Mouse (Mus musculus) bone marrow macrophage, adult 2 months (primary cell): ENCODE data around the gene Cpox. TPM values are rescaled to one million over a fixed set of nuclear protein-coding genes. Genes with fewer than 3 reads are reported as not detected.

Experiments
- H3K27ac ChIP-seq: 2 replicates; pipeline ENCODE4 v1.5.1; 2012; ENCODE audit warnings: low read depth, low read length; ENCODE audit not compliant: insufficient read depth
- H3K4me1 ChIP-seq: 2 replicates; pipeline ENCODE4 v1.6.1; 2012; ENCODE audit warnings: low read length; ENCODE audit not compliant: control insufficient read depth, insufficient read depth
- H3K4me3 ChIP-seq: 2 replicates; pipeline ENCODE4 v1.5.1; 2012; ENCODE audit warnings: mild to moderate bottlenecking, low read length, moderate library complexity; ENCODE audit not compliant: insufficient read depth
- CTCF ChIP-seq: IDR thresholded peaks from 2 replicates; pipeline ENCODE4 v1.5.1; 2012; ENCODE audit warnings: low read depth, mild to moderate bottlenecking, low read length, moderate library complexity
- POLR2A ChIP-seq: IDR thresholded peaks from 2 replicates; pipeline ENCODE4 v1.6.1; 2012; ENCODE audit warnings: mild to moderate bottlenecking, low read depth, low read length, borderline replicate concordance
- polyA plus RNA-seq: library from polyadenylated mRNA; stranded (reverse); fragments of >200 nt; gene quantifications from 2 replicates; pipeline ENCODE4 v1.2.4, GENCODE M21; 2012; ENCODE audit not compliant: missing spikeins, insufficient read depth, insufficient read length

The Cpox gene
- polyA plus RNA-seq, 1 experiment, result 14.9 TPM

DNA sequence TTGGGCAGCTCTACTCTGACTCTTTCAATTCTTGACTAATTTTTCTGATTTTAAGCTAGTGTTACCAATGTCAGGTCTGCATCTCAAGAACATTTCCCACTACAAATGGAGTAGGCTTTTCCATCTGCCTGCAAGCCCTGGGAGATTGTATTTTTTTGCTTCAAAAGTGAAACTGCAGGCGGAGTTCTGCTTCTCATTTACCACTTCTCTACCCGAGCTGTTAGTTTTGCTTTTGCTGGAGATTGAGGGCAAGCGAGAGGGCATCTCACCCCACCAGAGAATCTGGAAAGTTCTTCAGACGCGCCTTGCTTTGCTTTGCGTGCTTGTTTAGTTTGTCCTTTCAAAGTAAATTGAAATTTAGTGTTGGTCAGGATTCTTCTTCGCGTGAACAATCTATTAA lies 42.1 kb downstream of the Cpox start:
- H3K4me3 ChIP-seq, result peak overlapping the region; percentile 38
- TF ChIP-seq CTCF (no peak), POLR2A (no peak)
- peak overlapping the region; percentile 36; the same call in 1 of the 2 replicates for H3K27ac ChIP-seq
- H3K4me1 ChIP-seq, result 0 out of 2 replicates have a peak, but pooled peaks cover 2% of the 10 kb centered on the region

DNA sequence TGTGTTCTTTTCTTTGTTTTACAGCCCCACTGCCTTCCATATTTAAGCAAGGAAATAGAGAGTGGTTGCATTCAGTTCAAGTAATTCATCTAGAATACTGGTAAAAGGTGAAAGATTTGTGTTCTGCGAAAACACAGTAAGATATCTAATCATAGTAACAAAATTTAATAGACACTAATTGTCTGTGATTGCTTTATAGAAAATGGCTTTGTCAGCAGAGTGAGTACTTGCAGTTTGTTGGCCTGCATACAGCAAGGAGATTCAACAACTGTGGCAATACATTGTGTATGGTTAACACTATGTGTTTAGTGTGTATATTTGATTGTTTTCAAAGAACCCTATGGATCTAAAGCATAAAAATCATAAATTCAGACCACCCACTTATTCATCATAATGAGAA lies 43.0 kb downstream of the Cpox start:
- no peak overlapping the region for H3K4me3 ChIP-seq
- no peak overlapping the region for H3K27ac ChIP-seq
- H3K4me1 ChIP-seq, result 0 out of 2 replicates have a peak, but pooled peaks cover 2% of the 10 kb centered on the region
- TF ChIP-seq CTCF (no peak), POLR2A (no peak)

DNA sequence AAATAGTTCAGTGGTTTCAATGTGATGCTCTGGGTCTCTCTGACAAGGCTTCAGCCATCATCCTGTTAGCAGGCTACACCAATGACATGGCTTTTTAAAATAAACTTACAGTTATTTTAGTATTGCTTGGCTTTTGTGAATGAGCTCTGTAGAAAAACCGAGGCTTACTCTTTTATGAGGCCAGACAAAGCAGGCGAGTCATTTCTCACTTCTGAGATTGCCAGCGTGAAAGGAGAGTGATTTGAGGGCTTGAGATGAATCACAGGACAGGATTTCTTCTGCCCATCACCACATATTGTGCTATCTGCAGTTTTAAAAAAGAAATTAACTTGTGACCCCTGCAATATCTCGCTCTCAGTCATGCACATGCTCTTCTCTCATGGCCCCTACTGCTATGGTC lies 44.9 kb downstream of the Cpox start:
- no peak for TF ChIP-seq CTCF
- no peak for TF ChIP-seq POLR2A
- H3K4me1 ChIP-seq, result 0 out of 2 replicates have a peak, but pooled peaks cover 2% of the 10 kb centered on the region
- no peak overlapping the region for H3K4me3 ChIP-seq
- H3K27ac ChIP-seq, result no peak overlapping the region

DNA sequence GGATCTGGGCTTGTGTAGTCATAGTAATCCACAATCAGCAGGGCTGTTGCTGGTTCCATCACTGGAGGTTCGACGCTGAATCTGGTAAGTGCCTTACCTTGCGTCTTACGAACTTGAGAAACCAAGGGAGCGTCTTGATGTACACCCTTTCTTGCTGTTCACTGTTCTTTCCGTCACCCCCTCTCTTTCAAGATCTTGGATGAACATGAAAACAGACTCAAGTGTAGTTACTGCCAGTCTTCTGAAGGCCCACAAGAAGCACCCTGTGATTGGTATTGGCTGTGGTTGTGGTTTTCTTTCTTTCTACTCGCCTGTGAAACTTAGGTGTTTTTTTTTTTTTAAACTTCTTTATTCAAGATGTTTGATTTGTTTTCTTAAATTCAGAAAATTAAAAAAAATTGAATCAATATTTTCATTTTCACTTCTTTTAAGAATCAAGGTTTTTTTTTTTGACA lies 48.6 kb downstream of the Cpox start, which contains the start of gene Gpr15:
Gpr15 (minus strand) TSS at position 405 of the 455 bp plus-strand sequence.
- no peak within 1 kb of the TSS for H3K27ac ChIP-seq
- no peak for TF ChIP-seq POLR2A
- no peak for TF ChIP-seq CTCF
- H3K4me1 ChIP-seq, result no peaks in the 10 kb centered on the region
- H3K4me3 ChIP-seq, result no peak within 1 kb of the TSS

DNA sequence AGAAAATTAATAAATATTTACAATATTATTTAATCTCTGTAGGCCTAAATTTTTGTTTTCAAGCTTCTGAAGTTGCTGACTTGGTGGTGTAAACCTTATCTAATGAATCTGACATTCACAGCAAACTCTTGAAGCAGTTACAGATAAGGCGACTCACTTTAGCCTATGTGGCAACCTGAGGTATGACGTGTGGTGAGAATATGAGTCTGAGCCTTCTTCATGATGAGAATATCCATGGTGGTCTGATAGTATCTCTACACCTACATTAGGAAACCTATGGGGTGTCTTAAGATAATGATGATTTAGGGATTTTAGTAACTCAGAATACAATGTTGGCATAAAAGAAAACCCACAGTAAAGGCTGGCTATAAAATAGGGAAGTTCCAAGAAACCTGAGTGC lies 52.2 kb downstream of the Cpox start:
- TF ChIP-seq POLR2A, result no peak
- no peak for TF ChIP-seq CTCF
- Histone ChIP-seq H3K27ac (no peak overlapping the region), H3K4me3 (no peak overlapping the region), H3K4me1 (peaks cover 2% of the 10 kb centered on the region; the same call in 1 of the 2 replicates)

DNA sequence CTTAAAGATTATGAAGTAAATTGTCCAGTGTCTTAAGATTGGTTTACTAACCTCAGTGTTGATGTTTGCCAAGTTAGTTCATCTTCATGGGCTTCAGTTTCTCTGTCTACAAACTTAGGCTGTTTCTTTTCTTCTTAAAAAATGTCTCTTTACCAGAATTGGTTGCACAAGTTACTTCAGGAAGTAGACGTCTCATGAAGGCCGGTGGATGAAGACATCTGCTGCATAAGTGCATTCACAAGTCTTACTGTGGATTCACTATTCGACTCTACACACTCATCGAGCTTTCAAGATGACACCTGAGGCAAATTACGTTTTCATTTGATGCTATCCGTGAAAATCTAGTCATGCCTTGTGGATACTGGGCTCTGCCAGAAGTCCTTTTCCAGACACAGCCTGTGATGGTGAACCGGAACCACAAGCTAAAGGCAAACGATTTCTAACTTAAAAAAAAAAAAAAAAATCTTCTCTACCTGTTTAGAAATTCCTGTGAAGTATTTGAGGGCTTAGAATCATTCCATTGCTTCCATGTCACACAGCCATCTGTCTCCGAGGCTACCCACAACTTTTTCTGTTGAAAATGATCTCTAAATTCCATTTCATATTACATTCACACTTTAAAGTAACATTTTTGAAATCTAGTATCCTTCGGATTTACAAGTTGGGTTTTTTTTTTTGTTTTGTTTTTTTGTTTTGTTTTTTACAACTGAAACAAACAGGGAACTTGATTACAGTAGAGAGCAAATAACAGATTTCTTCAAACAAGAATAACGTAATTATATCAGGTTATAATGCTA lies 56.8 kb downstream of the Cpox start:
- Histone ChIP-seq H3K4me3 (no peak overlapping the region), H3K27ac (no peak overlapping the region), H3K4me1 (peaks cover 6% of the 10 kb centered on the region)
- no peak for TF ChIP-seq POLR2A
- no peak for TF ChIP-seq CTCF

DNA sequence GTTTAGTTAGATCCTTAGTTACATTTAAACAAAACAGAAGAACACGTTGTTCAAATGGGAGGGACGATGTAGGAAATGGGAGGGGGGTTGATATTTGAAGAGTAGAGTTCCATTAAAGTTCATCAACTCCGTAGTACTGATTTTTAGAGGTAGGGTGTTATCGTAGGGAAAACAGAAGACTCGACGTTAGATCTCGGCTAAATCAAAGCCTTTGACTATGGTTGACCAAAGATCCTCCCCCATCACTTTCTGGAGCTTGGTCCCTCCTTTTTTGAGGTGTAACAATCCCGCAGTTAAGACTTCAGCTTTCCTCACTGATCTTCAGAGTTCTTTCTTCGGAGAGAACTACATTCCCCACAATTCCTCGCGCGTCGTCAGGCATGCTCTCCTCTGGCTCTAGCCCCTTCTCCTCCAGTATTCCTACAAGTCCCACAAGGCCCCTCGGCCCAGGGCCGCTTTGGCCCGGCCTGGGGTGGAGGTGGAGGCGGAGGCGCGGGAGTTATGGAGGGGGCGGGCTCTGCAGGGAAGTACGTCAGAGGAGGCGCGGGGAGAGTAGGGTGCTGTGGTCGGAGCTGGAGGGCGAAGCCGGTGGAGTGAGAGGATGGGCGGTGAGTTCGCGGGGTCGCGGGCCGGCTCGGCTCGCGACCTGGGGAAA lies 57.5 kb downstream of the Cpox start, which contains the start of gene Cldnd1:
Cldnd1 (plus strand) TSS at position 434 of the 655 bp plus-strand sequence.
- TF ChIP-seq CTCF, result no peak
- TF ChIP-seq POLR2A, result no peak
- Histone ChIP-seq H3K4me3 (peak within 1 kb of the TSS; percentile 67), H3K27ac (peak within 1 kb of the TSS; percentile 54), H3K4me1 (peaks cover 6% of the 10 kb centered on the region)

DNA sequence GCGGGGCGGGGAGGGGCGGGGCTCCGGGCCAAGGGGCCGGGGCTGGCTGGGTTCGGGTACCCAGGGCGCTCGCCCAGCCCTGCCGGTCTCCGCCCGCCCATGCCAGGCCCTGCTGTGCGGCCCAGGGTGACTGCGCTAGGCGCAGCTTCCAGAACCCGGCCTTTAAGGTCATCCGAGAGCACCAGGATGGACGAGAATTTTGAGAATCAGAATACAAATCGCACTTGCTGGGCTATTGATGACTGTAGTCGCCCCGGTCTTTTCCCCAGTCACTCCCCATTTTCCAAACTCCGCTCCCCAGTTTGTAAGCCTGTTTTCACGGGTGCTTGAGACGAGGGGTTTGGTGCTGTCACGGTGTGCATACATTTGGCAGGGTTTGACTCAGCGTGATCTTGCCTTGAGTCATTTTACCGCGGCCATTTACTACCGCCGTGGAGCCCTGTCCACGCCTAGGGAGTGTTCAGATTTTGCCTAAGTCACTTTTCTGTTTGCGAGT lies 58.1 kb downstream of the Cpox start:
- no peak for TF ChIP-seq POLR2A
- TF ChIP-seq CTCF, result no peak
- Histone ChIP-seq H3K4me1 (peaks cover 6% of the 10 kb centered on the region), H3K27ac (peak overlapping the region; percentile 54), H3K4me3 (peak overlapping the region; percentile 67)

DNA sequence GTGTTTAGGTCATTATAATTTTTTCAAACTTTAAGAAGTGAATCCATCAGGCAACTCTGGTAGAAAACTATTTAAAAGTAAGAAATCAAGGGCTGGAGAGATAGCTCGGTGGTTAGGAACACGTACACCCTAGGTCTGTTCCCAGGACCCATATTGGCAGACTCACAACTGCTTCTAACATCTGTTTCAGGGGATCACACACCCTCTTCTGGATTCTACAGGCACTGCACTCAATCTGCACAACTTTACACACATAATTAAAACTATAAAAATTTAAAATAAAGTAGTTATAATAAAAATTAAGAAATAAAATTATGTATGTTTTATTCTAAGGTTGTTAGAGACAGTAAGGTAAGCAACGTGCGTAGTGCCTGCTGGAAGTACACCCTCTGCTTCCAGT lies 68.1 kb downstream of the Cpox start:
- no peak overlapping the region for H3K4me3 ChIP-seq
- no peak overlapping the region for H3K27ac ChIP-seq
- TF ChIP-seq CTCF (no peak), POLR2A (no peak)
- peaks cover 14% of the 10 kb centered on the region for H3K4me1 ChIP-seq
